ENCODE assay signal across 23 mouse cellular contexts in genomic region chr15:84497130-84497529, GRCm38 (mm10). TPM values are rescaled to one million over a fixed set of nuclear protein-coding genes. Genes with fewer than 3 reads are reported as not detected.
A peak's percentile ranks its signal among the peaks of the same experiment; 100 is the strongest.
DNase-seq lines count a peak whose midpoint lies in the region; ATAC-seq lines count a peak whose summit lies in the region.
"Had no signal": no experiment of that assay in that cellular context is flagged by ENCODE, and none has a peak within 500 bp of the region (broad histone marks: within the 10 kb centered on the region; RNA-seq: fewer than 3 reads in every experiment).

No protein-coding gene starts in this region.

- DNase-seq in forebrain, embryonic 10.5 days (ENCODE audit: extremely low spot score, low spot score) = no peak
- no peak for DNase-seq in cerebellum, adult 9-11 months
- DNase-seq: adrenal gland, postnatal 10 days; adrenal gland, postnatal 36 days; B cell, adult 2 months; cerebellum, adult 18-20 months; cerebellum, adult 9-10 months; cerebellum, postnatal 25 days; gastrocnemius, postnatal 25 days; heart, adult 18-20 months; heart, postnatal 14 days had no signal

- H3K36me3 ChIP-seq in forebrain, embryonic 10.5 days (replicated peaks) = no peaks in the 10 kb centered on the region
- no peaks in the 10 kb centered on the region for H3K36me3 ChIP-seq in forebrain, embryonic 16.5 days (ENCODE audit: control insufficient read depth, insufficient read depth)
- H3K36me3 ChIP-seq in intestine, embryonic 15.5 days = no peaks in the 10 kb centered on the region
- H3K36me3 ChIP-seq in intestine, embryonic 16.5 days (ENCODE audit: control insufficient read depth, insufficient read depth, low read length) = no peaks in the 10 kb centered on the region
- H3K36me3 ChIP-seq in neural tube, embryonic 13.5 days = no peaks in the 10 kb centered on the region
- H3K36me3 ChIP-seq in neural tube, embryonic 15.5 days = no peaks in the 10 kb centered on the region
- H3K36me3 ChIP-seq: G1E; heart, embryonic 13.5 days had no signal

- peaks cover 31% of the 10 kb centered on the region for H3K4me1 ChIP-seq in forebrain, embryonic 10.5 days
- H3K4me1 ChIP-seq in forebrain, embryonic 16.5 days (replicated peaks; ENCODE audit: control insufficient read depth, insufficient read depth, low read length) = no peaks in the 10 kb centered on the region
- no peaks in the 10 kb centered on the region for H3K4me1 ChIP-seq in intestine, embryonic 15.5 days (replicated peaks)
- no peaks in the 10 kb centered on the region for H3K4me1 ChIP-seq in intestine, embryonic 16.5 days (ENCODE audit: control insufficient read depth, insufficient read depth, low read length)
- H3K4me1 ChIP-seq in neural tube, embryonic 13.5 days (replicated peaks) = 0 out of 2 replicates have a peak, but pooled peaks cover 6% of the 10 kb centered on the region
- H3K4me1 ChIP-seq in neural tube, embryonic 15.5 days = no peaks in the 10 kb centered on the region

- H3K27ac ChIP-seq in forebrain, embryonic 10.5 days = 0 out of 2 replicates have a peak overlapping the region, but pooled peaks have one; percentile 0
- H3K27ac ChIP-seq in forebrain, embryonic 16.5 days (ENCODE audit: low read length) = no peak overlapping the region
- H3K27ac ChIP-seq in intestine, embryonic 15.5 days = no peak overlapping the region
- no peak overlapping the region for H3K27ac ChIP-seq in intestine, embryonic 16.5 days (ENCODE audit: low read length)
- peak overlapping the region; percentile 33; the same call in 1 of the 2 replicates for H3K27ac ChIP-seq in neural tube, embryonic 13.5 days (replicated peaks)
- H3K27ac ChIP-seq in neural tube, embryonic 15.5 days (replicated peaks) = no peak overlapping the region
- H3K27ac ChIP-seq: hindbrain, embryonic 14.5 days; hindbrain, postnatal 0 days had no signal

- no peak overlapping the region for H3K4me3 ChIP-seq in forebrain, embryonic 10.5 days
- H3K4me3 ChIP-seq in forebrain, embryonic 16.5 days (replicated peaks; ENCODE audit: low read length) = no peak overlapping the region
- H3K4me3 ChIP-seq in intestine, embryonic 15.5 days (replicated peaks) = no peak overlapping the region
- H3K4me3 ChIP-seq in intestine, embryonic 16.5 days (ENCODE audit: low read length) = no peak overlapping the region
- no peak overlapping the region for H3K4me3 ChIP-seq in neural tube, embryonic 13.5 days
- H3K4me3 ChIP-seq in neural tube, embryonic 15.5 days (replicated peaks) = no peak overlapping the region
- H3K4me3 ChIP-seq: heart, embryonic 13.5 days had no signal

- H3K27me3 ChIP-seq in forebrain, embryonic 10.5 days (ENCODE audit: poor library complexity, severe bottlenecking) = 0 out of 2 replicates have a peak, but pooled peaks cover 5% of the 10 kb centered on the region
- H3K27me3 ChIP-seq in forebrain, embryonic 16.5 days (replicated peaks; ENCODE audit: control insufficient read depth, insufficient read depth, low read length) = no peaks in the 10 kb centered on the region
- no peaks in the 10 kb centered on the region for H3K27me3 ChIP-seq in intestine, embryonic 15.5 days (replicated peaks)
- no peaks in the 10 kb centered on the region for H3K27me3 ChIP-seq in intestine, embryonic 16.5 days (replicated peaks; ENCODE audit: control insufficient read depth, insufficient read depth, low read length)
- H3K27me3 ChIP-seq in neural tube, embryonic 13.5 days = no peaks in the 10 kb centered on the region
- H3K27me3 ChIP-seq in neural tube, embryonic 15.5 days (replicated peaks) = no peaks in the 10 kb centered on the region
- H3K27me3 ChIP-seq: Patski had no signal

- no peak for ATAC-seq in forebrain, embryonic 16.5 days
- ATAC-seq in intestine, embryonic 15.5 days = no peak
- no peak for ATAC-seq in intestine, embryonic 16.5 days
- ATAC-seq in neural tube, embryonic 13.5 days (ENCODE audit: low read depth) = no peak
- no peak for ATAC-seq in neural tube, embryonic 15.5 days (ENCODE audit: low FRiP score)
- ATAC-seq: forebrain, embryonic 14.5 days; hindbrain, postnatal 0 days; inflammation-experienced regulatory T-cells, adult 6 months; Patski had no signal

- no peak overlapping the region for H3K4me2 ChIP-seq in forebrain, embryonic 16.5 days (ENCODE audit: low read length)
- no peak overlapping the region for H3K4me2 ChIP-seq in intestine, embryonic 15.5 days (replicated peaks)
- H3K4me2 ChIP-seq in intestine, embryonic 16.5 days (ENCODE audit: low read depth, low read length) = no peak overlapping the region
- H3K4me2 ChIP-seq in neural tube, embryonic 13.5 days = no peak overlapping the region
- H3K4me2 ChIP-seq in neural tube, embryonic 15.5 days = no peak overlapping the region
- H3K4me2 ChIP-seq: heart, embryonic 13.5 days; hindbrain, embryonic 14.5 days had no signal

- H3K9ac ChIP-seq in forebrain, embryonic 16.5 days (replicated peaks; ENCODE audit: low read depth, low read length) = no peak overlapping the region
- peak overlapping the region; percentile 8; the same call in 1 of the 2 replicates for H3K9ac ChIP-seq in intestine, embryonic 15.5 days
- no peak overlapping the region for H3K9ac ChIP-seq in intestine, embryonic 16.5 days (ENCODE audit: low read depth, low read length)
- H3K9ac ChIP-seq in neural tube, embryonic 13.5 days = no peak overlapping the region
- no peak overlapping the region for H3K9ac ChIP-seq in neural tube, embryonic 15.5 days (replicated peaks)
- H3K9ac ChIP-seq: heart, embryonic 13.5 days; hindbrain, embryonic 14.5 days had no signal

- 84% methylated on average over 10 of the region's 10 CpGs for WGBS in forebrain, embryonic 10.5 days
- 80% methylated on average over 10 of the region's 10 CpGs for WGBS in forebrain, embryonic 16.5 days
- 80% methylated on average over 10 of the region's 10 CpGs for WGBS in intestine, embryonic 15.5 days
- 79% methylated on average over 10 of the region's 10 CpGs for WGBS in intestine, embryonic 16.5 days
- 76% methylated on average over 10 of the region's 10 CpGs for WGBS in neural tube, embryonic 13.5 days
- 80% methylated on average over 10 of the region's 10 CpGs for WGBS in neural tube, embryonic 15.5 days

- no peaks in the 10 kb centered on the region for H3K9me3 ChIP-seq in forebrain, embryonic 10.5 days
- H3K9me3 ChIP-seq in forebrain, embryonic 16.5 days (ENCODE audit: control insufficient read depth, low read length) = no peaks in the 10 kb centered on the region
- H3K9me3 ChIP-seq in intestine, embryonic 15.5 days = no peaks in the 10 kb centered on the region
- no peaks in the 10 kb centered on the region for H3K9me3 ChIP-seq in intestine, embryonic 16.5 days (ENCODE audit: control insufficient read depth, low read length)
- H3K9me3 ChIP-seq in neural tube, embryonic 13.5 days = no peaks in the 10 kb centered on the region
- no peaks in the 10 kb centered on the region for H3K9me3 ChIP-seq in neural tube, embryonic 15.5 days (replicated peaks)
- H3K9me3 ChIP-seq: heart, embryonic 13.5 days had no signal

RNA-seq across cellular contexts. Expression of gene Shisal1, which starts 50.2 kb away (rescaled TPM):
- polyA plus RNA-seq in forebrain, embryonic 10.5 days (2016; fragmentation: Nextera tagmentation; extraction: Ambion mirVana) = 1.0 TPM in 2 replicates
- polyA plus RNA-seq in forebrain, embryonic 16.5 days (2015; fragmentation: Nextera tagmentation; extraction: Ambion mirVana) = 8.1 and 13.5 TPM in 2 replicates
- polyA plus RNA-seq in intestine, embryonic 15.5 days (2015; fragmentation: Nextera tagmentation; extraction: Ambion mirVana) = 2.2 and 2.3 TPM in 2 replicates
- polyA plus RNA-seq in intestine, embryonic 16.5 days (2015; fragmentation: Nextera tagmentation; extraction: Ambion mirVana) = 0.77 and 0.93 TPM in 2 replicates
- 10.1 and 13.4 TPM in 2 replicates for polyA plus RNA-seq in neural tube, embryonic 13.5 days (2015; fragmentation: Nextera tagmentation; extraction: Ambion mirVana)
- 8.0 and 8.4 TPM in 2 replicates for polyA plus RNA-seq in neural tube, embryonic 15.5 days (2015; fragmentation: Nextera tagmentation; extraction: Ambion mirVana)
- polyA plus RNA-seq: G1E; inflammation-experienced regulatory T-cells, adult 6 months had no signal

Comparison
In these comparisons a context has a peak if more than half of its experiments do, and no peak if none do; other contexts are left out.
1. H3K27ac ChIP-seq: peak in forebrain, embryonic 10.5 days (single experiment) and neural tube, embryonic 13.5 days (single experiment); none in forebrain, embryonic 16.5 days (single experiment), intestine, embryonic 15.5 days (single experiment), intestine, embryonic 16.5 days (single experiment) and neural tube, embryonic 15.5 days (single experiment).